Mouse (Mus musculus) kidney, adult 2 months (tissue): ENCODE measurements around the gene Fgd5.

Source experiments
- CTCF ChIP-seq: fragments of 200-500 bp; conservative IDR thresholded peaks from 2 replicates; pipeline ENCODE4 v1.5.1; 2011; ENCODE audit warnings: low read depth, mild to moderate bottlenecking, control low read depth, low read length, moderate library complexity, mixed read lengths; ENCODE audit not compliant: insufficient read depth, insufficient read length
- POLR2A ChIP-seq: fragments of 200-500 bp; IDR thresholded peaks from one replicate; pipeline ENCODE4 v1.6.1; 2011; ENCODE audit warnings: low read depth, low read length, control low read depth

DNA sequence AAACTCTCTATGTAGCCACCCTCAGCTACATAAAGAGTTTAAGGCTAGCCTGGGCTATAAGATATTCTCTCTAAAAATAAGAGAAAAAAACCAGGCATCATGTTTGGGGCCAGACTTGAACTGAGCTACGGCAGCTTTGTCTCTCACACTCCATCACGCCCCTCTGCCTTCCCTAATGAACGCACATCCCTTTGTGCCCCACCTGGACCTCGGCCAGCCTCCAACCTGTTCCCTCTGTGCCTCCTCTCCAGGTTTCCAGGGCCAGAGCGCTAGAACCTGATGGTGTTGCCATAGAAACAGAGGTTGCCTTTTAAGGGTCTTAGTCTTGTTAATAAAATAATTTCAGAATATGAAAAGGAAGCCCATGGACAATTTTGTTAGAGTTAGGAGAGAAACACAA, 37.2 kb downstream of the Fgd5 start:
- no peak for TF ChIP-seq CTCF
- no peak for TF ChIP-seq POLR2A
